ENCODE assay signal across 13 mouse cellular contexts in genomic region chr11:85697468-85697867, GRCm38 (mm10).
A peak's percentile ranks its signal among the peaks of the same experiment; 100 is the strongest.
DNase-seq lines count a peak whose midpoint lies in the region; ATAC-seq and TF ChIP-seq lines count a peak whose summit lies in the region.
"Had no signal": no experiment of that assay in that cellular context is flagged by ENCODE, and none has a peak within 500 bp of the region (broad histone marks: within the 10 kb centered on the region; RNA-seq: fewer than 3 reads in every experiment).

No protein-coding gene starts in this region.

- peak; percentile 66 for TF ChIP-seq EP300 in CH12.LX (IDR thresholded peaks at IDR 0.05; ENCODE audit: low read length)

- H3K9ac ChIP-seq in liver, adult 2 months (ENCODE audit: low read depth, low read length): no peak overlapping the region
- no peak overlapping the region for H3K9ac ChIP-seq in liver, embryonic 12.5 days
- no peak overlapping the region for H3K9ac ChIP-seq in CH12.LX (ENCODE audit: insufficient read depth, low read depth)
- H3K9ac ChIP-seq: neural tube, embryonic 15.5 days had no signal

- no peak overlapping the region for H3K4me3 ChIP-seq in liver, adult 2 months (ENCODE audit: insufficient read depth, low read depth, low read length)
- no peak overlapping the region for H3K4me3 ChIP-seq in liver, embryonic 12.5 days
- no peak overlapping the region for H3K4me3 ChIP-seq in CH12.LX (replicated peaks in 1 of 3; ENCODE audit: low read depth in 2 of 3, low read length in 2 of 3, poor library complexity in 1 of 3)
- H3K4me3 ChIP-seq in small intestine, adult 2 months (ENCODE audit: low read depth, low read length): no peak overlapping the region
- H3K4me3 ChIP-seq: heart, embryonic 10.5 days; neural tube, embryonic 15.5 days had no signal

- H3K27ac ChIP-seq in liver, adult 2 months (replicated peaks; ENCODE audit: insufficient read depth, low read depth, low read length): no peak overlapping the region
- no peak overlapping the region for H3K27ac ChIP-seq in liver, embryonic 12.5 days
- no peak overlapping the region for H3K27ac ChIP-seq in CH12.LX (ENCODE audit: insufficient read depth, low read depth)
- 0 out of 2 replicates have a peak overlapping the region, but pooled peaks have one; percentile 27 for H3K27ac ChIP-seq in small intestine, adult 2 months (ENCODE audit: insufficient read depth, low read depth, low read length)
- H3K27ac ChIP-seq: neural tube, embryonic 15.5 days had no signal

- dilution Hi-C loops in CH12.LX (cut with MboI; ENCODE audit: extremely low pct_ligation_motif_present, extremely low pct_unique_long_range_greater_than_20kb, low sequenced_read_pairs): no loop called here

- in situ Hi-C loops in CH12.LX (cut with MboI; ENCODE audit: low pct_ligation_motif_present, low pct_unique_long_range_greater_than_20kb, low sequenced_read_pairs): no loop called here

- no peaks in the 10 kb centered on the region for H3K27me3 ChIP-seq in liver, adult 2 months (ENCODE audit: control insufficient read depth, insufficient read depth, low read length)
- H3K27me3 ChIP-seq in liver, embryonic 12.5 days (replicated peaks): no peaks in the 10 kb centered on the region
- H3K27me3 ChIP-seq in CH12.LX (replicated peaks): no peaks in the 10 kb centered on the region
- H3K27me3 ChIP-seq in small intestine, adult 2 months (ENCODE audit: control insufficient read depth, insufficient read depth, low read length): no peaks in the 10 kb centered on the region
- H3K27me3 ChIP-seq: neural tube, embryonic 15.5 days; Patski had no signal

- no peaks in the 10 kb centered on the region for H3K9me3 ChIP-seq in liver, embryonic 12.5 days (replicated peaks)
- H3K9me3 ChIP-seq in CH12.LX (replicated peaks; ENCODE audit: low read length): no peaks in the 10 kb centered on the region
- H3K9me3 ChIP-seq: heart, embryonic 10.5 days; neural tube, embryonic 15.5 days had no signal

- H3K79me2 ChIP-seq in liver, adult 2 months (ENCODE audit: control insufficient read depth, insufficient read depth, low read length): no peaks in the 10 kb centered on the region
- H3K79me2 ChIP-seq in CH12.LX (replicated peaks; ENCODE audit: control insufficient read depth, extremely low read depth, insufficient read depth, poor library complexity, severe bottlenecking): no peaks in the 10 kb centered on the region

- H3K4me2 ChIP-seq in liver, embryonic 12.5 days: no peak overlapping the region
- H3K4me2 ChIP-seq in CH12.LX (ENCODE audit: insufficient read depth, low read depth, poor library complexity, severe bottlenecking): no peak overlapping the region
- H3K4me2 ChIP-seq: liver, embryonic 11.5 days; neural tube, embryonic 15.5 days had no signal

- TF ChIP-seq RAD21 in CH12.LX (IDR thresholded peaks at IDR 0.05; ENCODE audit: low read depth, low read length): no peak

- TF ChIP-seq POLR2A in liver, adult 2 months (IDR thresholded peaks at IDR 0.05; ENCODE audit: extremely low read depth, insufficient read depth, low read length): no peak
- no peak for TF ChIP-seq POLR2A in CH12.LX (IDR thresholded peaks at IDR 0.05; ENCODE audit: low read depth, low read length)
- TF ChIP-seq POLR2A in small intestine, adult 2 months (IDR thresholded peaks at IDR 0.05; ENCODE audit: low read depth, low read length): no peak

- 87% methylated on average over 4 of the region's 4 CpGs for WGBS in liver, adult 2 months
- WGBS in liver, embryonic 12.5 days (ENCODE audit: insufficient replicate concordance): 52% methylated on average over 4 of the region's 4 CpGs
- 91% methylated on average over 4 of the region's 4 CpGs for WGBS in small intestine, adult 2 months

- no peak for ATAC-seq in liver, embryonic 12.5 days
- peak; percentile 96 for ATAC-seq in granulocyte monocyte progenitor cell, adult 5-6 weeks (replicated peaks; ENCODE audit: poor library complexity, severe bottlenecking)

- H3K36me3 ChIP-seq in liver, adult 2 months (ENCODE audit: control insufficient read depth, insufficient read depth, low read length): no peaks in the 10 kb centered on the region
- no peaks in the 10 kb centered on the region for H3K36me3 ChIP-seq in liver, embryonic 12.5 days
- H3K36me3 ChIP-seq in CH12.LX (replicated peaks in 1 of 2; ENCODE audit: control insufficient read depth in 1 of 2, insufficient read depth in 1 of 2, low read length in 1 of 2): no peaks in the 10 kb centered on the region
- no peaks in the 10 kb centered on the region for H3K36me3 ChIP-seq in small intestine, adult 2 months (ENCODE audit: control insufficient read depth, insufficient read depth, low read length)
- H3K36me3 ChIP-seq: heart, embryonic 10.5 days; neural tube, embryonic 15.5 days had no signal

- no peak for TF ChIP-seq CTCF in liver, adult 2 months (IDR thresholded peaks at IDR 0.05; ENCODE audit: low read depth, low read length)
- TF ChIP-seq CTCF in CH12.LX (conservative IDR thresholded peaks at IDR 0.05 in 1 of 2, IDR thresholded peaks at IDR 0.05 in 1 of 2; ENCODE audit: low read depth in 2 of 2, low read length in 2 of 2): no peak
- no peak for TF ChIP-seq CTCF in small intestine, adult 2 months (IDR thresholded peaks at IDR 0.05; ENCODE audit: extremely low read depth, insufficient read length, insufficient replicate concordance, low read depth, low read length)

- peaks cover 15% of the 10 kb centered on the region for H3K4me1 ChIP-seq in liver, adult 2 months (ENCODE audit: control insufficient read depth, insufficient read depth, low read length)
- H3K4me1 ChIP-seq in liver, embryonic 12.5 days: peaks cover 29% of the 10 kb centered on the region
- peaks cover 3 to 20% of the 10 kb centered on the region in 2 experiments; a peak in 3 of 4 replicates for H3K4me1 ChIP-seq in CH12.LX (ENCODE audit: control insufficient read depth in 1 of 2, insufficient read depth in 2 of 2)
- H3K4me1 ChIP-seq in small intestine, adult 2 months (ENCODE audit: control insufficient read depth, insufficient read depth, insufficient read length, low read length): peaks cover 15% of the 10 kb centered on the region

- intact Hi-C loops in left cerebral cortex, postnatal 4 days (cut with DNase I): no loop called here

- DNase-seq in liver, adult 2 months (ENCODE audit: extremely low read depth, low read depth, low spot score): peak; percentile 23
- peak; percentile 73 for DNase-seq in CH12.LX (ENCODE audit: extremely low read depth)
- DNase-seq in frontal cortex, postnatal 10 days (ENCODE audit: low spot score in 2 of 2): no peak
- DNase-seq in left cerebral cortex, postnatal 4 days: no peak
- DNase-seq: cerebellum, adult 11 months; right cerebral cortex, adult 18-20 months had no signal

TF ChIP-seq in CH12.LX, 34 proteins besides CTCF, POLR2A, EP300 and RAD21:
- TF ChIP-seq PAX5 (IDR thresholded peaks at IDR 0.05; ENCODE audit: low read length): no peak
- peak; percentile 60; the same call in 1 of the 2 replicates for TF ChIP-seq IRF4 (IDR thresholded peaks at IDR 0.05; ENCODE audit: low read depth, low read length)

Comparison
In these comparisons a context has a peak if more than half of its experiments do, and no peak if none do; other contexts are left out.
1. DNase-seq: peak in liver, adult 2 months (single experiment) and CH12.LX (single experiment); none in frontal cortex, postnatal 10 days (0 of 2) and left cerebral cortex, postnatal 4 days (single experiment).